Mouse (Mus musculus) cerebellum, adult 9-10 months (tissue): ENCODE data around the gene Skap1.
"Not testable (repeated sequence)": the region's sequence is repeated elsewhere in the genome, so short reads cannot be mapped to it uniquely, and the experiment has no call there.

ENCODE experiments used
- DNase-seq: peaks from one replicate; pipeline ENCODE4 v3.0.0; 2022

Gene Skap1

GRCm38 (mm10) chr11:96761984-96762383, 297.6 kb downstream of the Skap1 start:
- no peak for DNase-seq

GRCm38 (mm10) chr11:96762742-96763470, 298.5 kb downstream of the Skap1 start:
- DNase-seq: peak; percentile 90

- peak; percentile 14 for DNase-seq
Observed at GRCm38 (mm10) chr11:96764511-96765350, 300.3 kb downstream of the Skap1 start.

DNA sequence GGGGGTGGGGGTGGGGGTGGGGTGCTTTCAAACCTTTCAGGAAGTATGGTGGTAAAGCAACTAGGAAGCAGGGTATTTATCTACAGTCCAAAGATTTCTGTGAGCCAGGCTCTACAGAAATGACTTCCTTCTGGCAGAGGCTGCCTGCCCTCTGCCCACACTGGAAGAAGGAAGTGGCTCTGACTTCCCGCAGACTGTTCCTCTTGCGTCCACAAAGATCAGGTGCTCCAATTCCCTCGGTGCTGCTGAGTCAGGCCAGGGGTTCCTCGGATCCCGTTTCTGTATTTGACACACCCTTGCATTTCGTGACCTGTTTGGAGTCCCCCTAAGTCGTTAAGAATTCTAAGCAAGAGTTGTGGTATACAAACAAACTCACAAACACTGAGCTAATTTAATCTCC, 301.3 kb downstream of the Skap1 start:
- no peak for DNase-seq

DNA sequence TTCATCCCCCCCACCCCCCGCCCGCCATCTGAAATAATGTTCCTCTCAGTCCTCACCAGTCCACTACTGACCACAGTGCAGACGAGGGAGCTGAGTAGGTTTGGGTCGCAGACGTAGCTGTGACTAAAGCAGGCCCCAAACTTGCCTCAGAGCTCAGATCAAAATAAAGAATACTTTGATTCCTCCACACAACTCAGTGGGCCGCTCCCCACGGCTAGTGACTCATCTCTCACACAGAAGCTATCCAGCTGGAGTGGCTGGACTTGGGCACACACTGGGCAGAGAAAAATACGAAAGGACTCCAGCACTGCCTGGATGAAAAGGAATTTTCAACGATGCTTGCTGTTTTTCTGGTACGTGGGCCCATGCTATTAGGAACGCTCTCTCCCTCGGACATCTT, 302.2 kb downstream of the Skap1 start:
- no peak for DNase-seq

DNA sequence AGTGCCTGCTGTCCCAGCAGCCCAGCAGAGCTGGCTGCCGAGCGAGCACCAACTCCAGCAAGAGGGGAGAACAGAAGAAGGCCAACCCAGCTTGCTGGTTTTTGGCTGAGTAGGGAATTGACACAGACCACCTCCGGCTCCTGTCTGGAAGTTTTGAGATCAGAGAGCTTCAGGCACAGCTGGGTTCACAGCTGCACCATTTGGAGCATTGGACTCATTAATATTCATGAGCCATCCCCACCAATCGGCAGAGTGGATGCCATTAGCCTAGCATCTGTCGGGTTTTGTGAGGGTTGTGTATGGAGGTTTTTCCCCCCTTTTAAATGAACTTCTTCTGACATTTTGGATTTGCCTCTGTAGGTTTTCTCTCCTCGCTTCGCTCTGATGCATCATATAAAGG, 302.7 kb downstream of the Skap1 start:
- DNase-seq: no peak

GRCm38 (mm10) chr11:96768240-96768639, 303.8 kb downstream of the Skap1 start:
- DNase-seq: no peak

DNA sequence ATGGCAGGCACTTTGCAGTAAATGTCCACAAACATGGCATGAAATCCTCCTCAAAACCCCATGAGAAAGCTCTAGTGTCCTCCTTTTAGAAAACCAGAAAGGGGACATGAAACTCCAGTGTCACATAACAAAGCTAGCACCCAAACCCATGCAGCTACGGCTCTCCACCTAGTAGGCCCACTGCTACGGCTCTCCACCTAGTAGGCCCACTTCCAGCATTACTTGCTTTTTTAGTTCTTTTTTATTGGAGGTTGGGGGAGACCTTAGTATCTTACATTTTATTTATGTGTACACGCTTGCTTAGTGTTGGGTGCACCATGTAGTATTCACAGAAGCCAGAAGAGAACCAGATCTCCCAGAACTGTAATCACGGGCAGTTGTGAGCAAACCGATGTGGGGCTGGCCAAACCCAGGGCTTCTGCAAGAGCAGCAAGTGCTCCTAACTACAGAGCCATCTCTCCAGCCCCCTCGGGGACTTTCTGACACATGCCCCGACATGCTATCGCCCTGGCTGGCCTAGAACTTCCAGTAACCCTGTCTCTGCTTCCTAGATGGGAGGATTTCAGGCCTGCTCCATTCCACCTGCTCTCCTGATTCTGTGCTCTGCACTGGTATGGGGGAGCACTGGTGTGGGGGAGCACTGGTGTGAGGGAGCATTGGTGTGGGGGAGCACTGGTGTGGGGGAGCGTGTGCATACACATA, 307.0 kb downstream of the Skap1 start:
- no peak for DNase-seq

DNA sequence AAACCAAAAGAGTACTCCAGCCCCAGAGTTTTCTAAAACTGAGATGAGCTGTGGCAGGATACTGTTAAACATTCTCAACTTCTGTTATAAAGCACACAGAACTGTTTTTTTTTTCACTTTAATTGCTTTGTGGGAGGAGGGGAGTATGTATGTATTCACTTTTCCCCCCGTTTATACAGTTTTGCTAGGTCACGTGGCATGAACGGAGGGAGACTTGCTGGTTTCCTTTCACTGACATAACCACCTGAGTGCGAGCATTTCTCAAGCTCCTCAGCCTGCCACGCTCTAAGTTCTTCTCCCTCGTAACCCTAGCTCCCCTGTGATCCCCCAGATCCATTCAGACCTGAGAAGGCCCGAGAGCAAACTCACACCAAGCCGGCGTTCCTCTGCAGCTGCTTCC, 308.0 kb downstream of the Skap1 start:
- no peak for DNase-seq

DNA sequence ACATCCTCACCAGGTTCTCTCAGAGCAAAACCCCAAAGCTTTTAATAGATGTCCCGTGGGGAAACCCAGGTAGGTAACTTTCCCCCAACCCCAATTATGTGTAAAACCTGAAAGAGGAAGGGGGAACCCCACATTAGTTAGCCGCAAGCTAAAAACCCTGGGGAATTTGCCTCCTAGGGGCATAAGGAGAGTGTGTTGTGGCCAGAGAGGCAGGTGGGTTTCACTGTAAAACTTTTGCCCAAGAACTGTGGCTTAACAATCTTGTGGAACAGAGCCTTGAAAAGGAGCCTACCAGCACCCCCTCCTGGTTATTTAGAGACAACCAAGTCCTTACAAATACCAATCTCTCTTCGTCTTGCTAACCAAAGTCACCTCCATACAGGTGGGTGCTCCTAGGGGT, 310.1 kb downstream of the Skap1 start:
- no peak for DNase-seq

DNA sequence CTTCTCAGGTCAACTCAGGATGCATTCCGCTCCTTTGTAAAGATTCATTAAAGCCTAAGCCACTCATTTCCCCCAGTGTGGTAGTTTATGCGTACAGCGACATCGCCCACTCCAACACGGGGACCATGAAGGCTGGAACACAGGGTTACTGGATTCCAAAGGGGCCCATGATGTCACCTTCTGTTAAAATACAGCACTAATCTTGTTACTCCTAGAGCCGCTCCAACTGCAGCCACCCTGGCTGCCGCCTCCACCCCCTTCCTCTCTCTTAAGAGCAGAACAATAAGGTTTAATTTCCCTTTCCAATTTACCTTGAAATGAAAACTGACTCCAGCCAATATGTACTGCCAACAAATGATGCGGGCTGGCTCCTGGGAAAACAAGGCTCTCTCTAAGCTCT, 310.7 kb downstream of the Skap1 start:
- DNase-seq: no peak

- no peak for DNase-seq
Observed at GRCm38 (mm10) chr11:96775665-96776064, 311.3 kb downstream of the Skap1 start.

DNA sequence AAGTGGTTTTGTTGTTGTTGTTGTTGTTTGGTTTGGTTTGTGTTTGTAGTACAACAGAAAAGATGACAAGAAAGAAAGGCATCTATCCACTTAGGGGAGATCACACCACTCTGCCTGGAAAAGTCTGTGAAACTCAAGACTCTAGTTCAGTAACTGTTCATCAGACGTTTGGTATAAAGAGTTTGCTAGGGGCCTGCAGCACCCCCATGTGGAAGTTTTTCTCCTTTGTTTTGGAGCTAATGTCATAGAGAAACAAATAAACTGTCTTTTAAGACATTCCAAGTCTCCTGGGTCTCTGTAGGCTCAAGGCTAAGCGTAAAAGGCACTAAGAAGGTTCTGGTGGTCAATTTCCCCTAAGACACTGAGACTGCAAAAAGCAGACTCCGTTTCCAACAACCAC, 311.7 kb downstream of the Skap1 start:
- no peak for DNase-seq

DNA sequence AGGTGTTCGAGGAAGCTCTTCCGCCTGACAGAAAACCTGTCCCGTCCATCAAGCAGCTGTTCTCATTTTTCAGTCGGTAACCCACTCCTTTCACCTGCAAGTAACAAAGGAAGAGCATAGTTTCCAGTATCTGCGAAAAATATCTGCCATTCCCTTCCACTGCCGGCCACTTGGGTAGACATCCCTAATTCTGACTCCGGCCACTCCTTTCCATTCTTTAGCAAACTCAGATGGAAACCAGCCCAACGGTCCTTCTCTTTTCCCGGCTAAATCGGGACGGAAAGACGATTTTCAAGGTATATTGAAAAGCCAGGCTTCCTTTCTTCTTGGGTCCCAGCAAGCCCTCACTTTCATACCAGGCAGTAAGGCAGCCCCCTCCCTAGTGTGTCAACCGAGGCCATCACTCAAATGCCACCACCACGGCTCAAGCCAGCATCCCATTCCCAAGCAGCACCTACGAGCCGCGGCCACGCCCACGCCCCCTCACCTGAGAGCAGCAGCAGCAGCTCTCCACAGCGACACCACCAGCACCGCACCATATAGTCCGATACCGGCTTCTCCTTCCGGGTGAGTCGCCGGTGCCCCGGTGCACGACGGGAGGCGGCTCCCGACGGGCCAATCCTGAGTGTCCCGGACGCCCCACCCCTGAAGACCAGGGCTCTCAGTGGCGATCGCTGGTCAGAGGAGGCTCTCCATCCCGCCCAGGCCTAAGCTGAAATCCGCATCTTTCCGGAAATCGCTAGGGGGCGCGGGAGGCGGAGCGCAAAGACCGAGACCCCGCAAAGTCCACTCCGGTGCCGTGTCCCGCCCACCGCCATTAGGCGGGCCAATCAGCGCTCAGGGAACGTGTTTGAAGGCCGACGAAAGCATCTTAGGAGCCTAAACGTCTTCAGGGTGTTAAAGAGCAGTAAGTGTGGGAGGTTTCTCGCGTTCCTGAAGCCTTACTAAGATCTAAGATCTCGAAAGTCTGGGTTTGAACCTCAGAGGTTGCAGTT, 312.9 kb downstream of the Skap1 start, which contains the start of gene Snx11:
Gene Snx11 (minus strand): TSS at position 592 of the 995 bp plus-strand sequence.
- DNase-seq: peak; percentile 100

DNA sequence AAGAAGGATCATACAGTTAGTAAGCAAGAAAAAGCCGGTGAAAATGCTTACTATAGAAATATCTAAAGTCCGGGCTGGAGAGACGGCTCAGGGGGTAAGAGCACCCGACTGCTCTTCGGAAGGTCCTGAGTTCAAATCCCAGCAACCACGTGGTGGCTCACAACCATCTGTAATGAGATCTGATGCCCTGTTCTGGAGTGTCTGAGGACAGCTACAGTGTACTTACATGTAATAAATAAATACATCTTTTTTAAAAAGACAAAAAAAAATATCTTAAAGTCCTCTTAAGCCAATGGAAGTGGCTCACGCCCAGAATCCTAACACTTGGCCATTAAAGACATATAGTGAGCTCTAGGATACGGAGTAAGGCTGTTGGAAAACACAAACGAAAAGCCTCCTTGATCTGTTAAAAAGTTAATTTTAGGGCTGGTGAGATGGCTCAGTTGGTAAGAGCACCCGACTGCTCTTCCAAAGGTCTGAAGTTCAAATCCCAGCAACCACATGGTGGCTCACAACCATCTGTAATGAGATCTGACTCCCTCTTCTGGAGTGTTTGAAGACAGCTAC, 313.8 kb downstream of the Skap1 start:
- not testable (repeated sequence) for DNase-seq

DNA sequence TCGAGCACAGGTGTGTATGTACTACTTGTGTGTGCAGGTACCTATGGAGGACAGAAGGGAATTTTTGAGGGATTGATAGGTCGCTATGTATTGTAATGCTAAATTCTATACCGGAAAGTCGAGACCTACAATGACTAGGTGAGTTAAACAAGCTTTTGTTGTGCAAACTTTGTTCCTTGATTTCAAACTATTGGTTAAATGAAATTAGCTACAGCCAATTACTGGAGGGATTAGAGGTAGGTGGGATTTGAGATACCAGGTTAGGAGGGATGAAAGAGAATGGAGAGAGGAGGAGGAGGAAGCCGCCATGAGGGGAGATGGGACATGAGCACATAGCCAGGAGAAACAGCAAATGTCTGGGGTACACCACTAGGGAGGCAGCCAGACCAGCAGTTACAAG, 315.9 kb downstream of the Skap1 start:
- DNase-seq: no peak

GRCm38 (mm10) chr11:96781425-96781824, 317.0 kb downstream of the Skap1 start:
- no peak for DNase-seq

GRCm38 (mm10) chr11:96784847-96785246, 320.5 kb downstream of the Skap1 start:
- peak; percentile 69 for DNase-seq

GRCm38 (mm10) chr11:96786731-96787450, 322.5 kb downstream of the Skap1 start:
- DNase-seq: no peak

DNA sequence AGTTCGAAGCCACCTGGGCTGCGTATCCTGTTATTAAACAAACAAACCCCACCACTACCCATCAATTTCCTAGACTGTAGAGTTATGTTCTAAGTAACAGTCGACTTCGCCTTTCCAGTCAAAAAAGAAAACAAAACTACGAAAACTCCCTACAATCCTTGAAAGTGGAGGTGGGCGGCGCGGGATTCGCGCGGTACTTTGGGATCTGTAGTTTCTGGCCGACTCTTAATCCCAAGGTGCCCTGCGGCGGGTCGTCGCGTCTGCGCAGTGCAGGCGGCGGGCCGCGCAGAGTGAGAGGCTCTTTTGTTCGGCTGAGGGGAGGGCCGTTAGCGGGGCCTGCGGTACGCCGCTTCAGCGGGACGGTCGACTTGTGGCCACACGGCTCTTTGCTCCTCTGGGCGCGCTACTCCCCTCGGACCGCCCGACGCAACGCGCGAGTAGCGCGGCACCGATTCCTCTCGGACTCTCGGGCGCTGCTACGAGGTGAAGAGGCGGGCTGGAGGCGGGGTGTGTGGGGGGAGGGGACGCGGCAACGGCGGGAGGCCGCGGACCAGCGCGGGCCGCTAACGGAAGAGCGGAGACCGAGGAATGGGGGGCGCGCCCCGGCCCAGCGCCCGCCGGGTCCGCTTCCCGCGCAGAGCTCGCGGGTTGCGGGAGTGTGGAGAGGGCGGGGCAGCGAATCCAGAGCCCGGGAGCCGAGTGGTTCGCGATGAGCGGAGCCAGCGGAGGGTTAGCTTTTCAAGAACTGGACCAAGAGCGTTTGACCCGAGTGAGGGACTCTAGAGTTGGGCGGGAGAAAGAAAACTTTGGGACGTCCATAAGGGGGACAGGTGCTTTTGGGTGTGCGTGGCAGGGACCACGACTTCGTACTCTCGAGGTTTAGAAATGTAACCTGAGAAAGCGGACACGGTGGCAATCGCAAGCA, 324.7 kb downstream of the Skap1 start, which contains the start of gene Cbx1:
Gene Cbx1 (plus strand): TSS at position 257 of the 925 bp plus-strand sequence.
- peak; percentile 89 for DNase-seq
